Mouse (Mus musculus) small intestine, adult 2 months (tissue): ENCODE results near the gene Pink1.

Experiments used
- CTCF ChIP-seq: fragments of 200-500 bp; IDR thresholded peaks from 2 replicates; pipeline ENCODE4 v1.5.1; 2012; ENCODE audit warnings: low read depth, mild to moderate bottlenecking, control low read depth, inconsistent platforms, low read length, moderate library complexity, mixed read lengths; ENCODE audit not compliant: insufficient replicate concordance, insufficient read length; ENCODE audit errors: extremely low read depth
- POLR2A ChIP-seq: fragments of 200-500 bp; IDR thresholded peaks from 2 replicates; pipeline ENCODE4 v1.6.1; 2012; ENCODE audit warnings: low read depth, mild to moderate bottlenecking, control low read depth, inconsistent platforms, low read length, moderate library complexity

DNA sequence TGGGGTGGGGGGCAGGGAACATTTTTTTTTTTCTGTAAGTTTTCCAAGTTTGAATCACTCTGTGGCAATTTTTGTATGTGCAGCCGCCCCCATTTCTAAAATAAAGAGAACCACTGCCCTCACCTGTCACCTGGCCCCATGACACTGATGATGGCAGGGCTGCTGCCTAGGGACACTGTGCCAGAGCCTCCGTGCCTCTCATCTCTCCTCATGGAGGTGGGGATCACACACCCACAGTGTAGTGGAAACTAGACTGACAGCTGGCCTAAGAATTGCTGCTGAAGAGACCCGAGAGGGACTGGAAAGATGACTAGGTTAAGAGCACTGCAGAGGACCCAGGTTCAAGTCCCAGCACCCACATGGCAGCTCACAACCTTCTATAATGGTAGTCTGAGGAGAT, 14.0 kb downstream of the Pink1 start:
- no peak for TF ChIP-seq CTCF
- no peak for TF ChIP-seq POLR2A
